Mouse (Mus musculus) stomach, embryonic 14.5 days (tissue): ENCODE data around the gene Rnf222. TPM values are rescaled to one million over a fixed set of nuclear protein-coding genes. Genes with fewer than 3 reads are reported as not detected.

Experiments
- ATAC-seq: fragments of 200-750 bp; cut with Nextera tagmentation; 2 replicates; pipeline ENCODE4 v1.8.0; 2017; ENCODE audit warnings: low read depth, moderate TSS enrichment; ENCODE audit not compliant: insufficient number of reproducible peaks, insufficient read depth, low FRiP score
- H3K27ac ChIP-seq: fragments of 300-500 bp; sonication (generic); 2 replicates; pipeline ENCODE4 v1.5.1; 2014; ENCODE audit warnings: mild to moderate bottlenecking, low read length, moderate library complexity, mixed read lengths
- H3K27me3 ChIP-seq: fragments of 300-500 bp; sonication (generic); 2 replicates; pipeline ENCODE4 v1.6.1; 2014; ENCODE audit warnings: low read length, control low read depth, mixed read lengths; ENCODE audit not compliant: control insufficient read depth, insufficient read depth
- H3K36me3 ChIP-seq: fragments of 300-500 bp; sonication (generic); 2 replicates; pipeline ENCODE4 v1.6.1; 2014; ENCODE audit warnings: mild to moderate bottlenecking, control low read depth, low read length, moderate library complexity, mixed read lengths; ENCODE audit not compliant: control insufficient read depth, insufficient read depth
- H3K4me1 ChIP-seq: fragments of 300-500 bp; sonication (generic); 2 replicates; pipeline ENCODE4 v1.6.1; 2014; ENCODE audit warnings: low read length, control low read depth, mixed read lengths; ENCODE audit not compliant: control insufficient read depth, insufficient read depth
- H3K4me2 ChIP-seq: fragments of 300-500 bp; sonication (generic); replicated peaks from 2 replicates; pipeline ENCODE4 v1.6.1; 2014; ENCODE audit warnings: low read depth, low read length, control low read depth
- H3K4me3 ChIP-seq: fragments of 300-500 bp; sonication (generic); 2 replicates; pipeline ENCODE4 v1.5.1; 2014; ENCODE audit warnings: low read depth, low read length, control low read depth
- H3K9ac ChIP-seq: fragments of 300-500 bp; sonication (generic); replicated peaks from 2 replicates; pipeline ENCODE4 v1.6.1; 2014; ENCODE audit warnings: low read depth, mild to moderate bottlenecking, control low read depth, low read length, moderate library complexity, mixed read lengths
- H3K9me3 ChIP-seq: fragments of 300-500 bp; sonication (generic); 2 replicates; pipeline ENCODE4 v1.6.1; 2016; ENCODE audit warnings: low read depth, low read length, control low read depth; ENCODE audit not compliant: control insufficient read depth
- WGBS: fragments of 180-500 bp; shearing (Covaris S2); extraction: QIAGEN DNeasy Blood & Tissue Kit; methylation state at CpG from one replicate; pipeline ENCODE4 v1.1.7; 2014; 5-methylcytosine and 5-hydroxymethylcytosine counted together
- polyA plus RNA-seq: library from polyadenylated mRNA; unstranded; fragments of >200 nt; fragmentation: Nextera tagmentation; extraction: Ambion mirVana; gene quantifications from 2 replicates; pipeline ENCODE4 v1.2.1, GENCODE M21; 2014

The Rnf222 gene
- not detected in 2 replicates for polyA plus RNA-seq

DNA sequence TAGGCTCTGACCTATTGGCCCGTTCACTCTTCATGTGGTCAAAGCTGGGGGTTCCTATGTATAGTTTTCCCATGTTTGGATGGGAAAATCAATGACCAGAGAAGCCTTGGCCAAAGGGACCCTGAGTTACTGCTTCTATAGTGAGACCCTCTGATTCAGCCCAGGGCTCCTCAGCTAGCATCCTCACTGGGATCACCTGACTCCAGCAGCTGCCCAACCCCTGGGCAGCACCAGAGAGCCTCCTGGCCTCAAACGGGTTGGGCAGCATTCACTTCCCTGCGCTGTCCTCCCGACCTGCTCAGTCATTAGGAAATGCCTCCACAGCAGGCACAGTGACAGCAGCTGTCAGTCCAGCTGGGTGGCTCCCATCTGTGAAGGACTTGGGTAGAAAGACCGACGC lies at the start of gene Rnf222:
Gene Rnf222, plus strand, starts transcription at position 301 of the 400 bp plus-strand sequence.
- 33% methylated on average over 6 of the region's 6 CpGs for WGBS
- Histone ChIP-seq H3K36me3 (no peaks in the 10 kb centered on the region), H3K27ac (no peak within 1 kb of the TSS), H3K27me3 (no peaks in the 10 kb centered on the region), H3K4me2 (no peak within 1 kb of the TSS), H3K4me1 (no peaks in the 10 kb centered on the region), H3K9ac (no peak within 1 kb of the TSS), H3K9me3 (no peaks in the 10 kb centered on the region), H3K4me3 (no peak within 1 kb of the TSS)
- ATAC-seq: no peak

DNA sequence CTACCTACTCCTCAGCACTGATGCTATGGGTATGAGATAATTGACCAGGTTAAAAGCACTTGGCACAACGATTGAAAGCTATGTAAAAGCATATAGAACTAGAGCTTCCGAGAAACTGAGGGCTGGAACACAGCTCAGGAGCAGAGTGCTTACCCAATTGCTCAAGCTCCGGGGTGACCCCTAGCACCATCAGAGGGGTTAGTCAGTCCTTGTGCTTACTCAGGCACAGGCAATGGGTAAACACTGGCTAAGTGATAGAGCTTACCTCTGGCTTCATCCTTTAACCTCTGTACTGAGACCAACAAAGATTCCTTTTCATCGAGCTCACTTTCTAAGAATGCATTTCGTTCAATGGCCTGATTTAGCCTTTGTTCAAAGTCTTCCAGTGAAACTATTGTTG lies 48.7 kb upstream of the Rnf222 start:
- Histone ChIP-seq H3K27me3 (no peaks in the 10 kb centered on the region), H3K36me3 (peaks cover 47% of the 10 kb centered on the region), H3K27ac (no peak overlapping the region), H3K9ac (no peak overlapping the region), H3K4me3 (no peak overlapping the region), H3K4me1 (no peaks in the 10 kb centered on the region), H3K9me3 (no peaks in the 10 kb centered on the region), H3K4me2 (no peak overlapping the region)
- WGBS: 69% methylated on average over 5 of the region's 5 CpGs
- ATAC-seq: no peak

DNA sequence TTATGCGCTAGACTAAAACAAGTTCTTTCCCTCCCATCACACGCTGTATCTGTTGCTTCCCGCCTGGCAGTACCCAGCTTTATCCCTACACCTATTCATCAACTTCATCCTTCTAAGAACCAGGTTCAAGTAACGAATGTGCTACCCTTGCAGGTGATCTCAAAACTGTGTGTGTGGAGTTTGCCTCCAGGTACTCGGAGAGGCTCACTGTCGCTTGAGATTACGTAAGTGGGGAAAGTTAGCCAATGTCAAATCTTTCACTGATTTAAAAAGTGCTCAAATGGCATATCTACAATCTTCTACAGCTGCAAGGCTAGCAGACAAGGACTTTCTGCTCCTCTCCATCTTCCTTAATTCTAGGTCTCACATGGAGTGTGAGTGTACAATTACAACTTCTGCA lies 37.5 kb upstream of the Rnf222 start:
- peaks cover 18% of the 10 kb centered on the region for H3K4me1 ChIP-seq
- H3K27me3 ChIP-seq: no peaks in the 10 kb centered on the region
- 0 out of 2 replicates have a peak overlapping the region, but pooled peaks have one; percentile 2 for H3K4me3 ChIP-seq
- H3K27ac ChIP-seq: no peak overlapping the region
- ATAC-seq: no peak
- H3K4me2 ChIP-seq: peak overlapping the region; percentile 56; the same call in 1 of the 2 replicates
- WGBS: 71% methylated on average over 7 of the region's 7 CpGs
- no peak overlapping the region for H3K9ac ChIP-seq
- no peaks in the 10 kb centered on the region for H3K9me3 ChIP-seq
- no peaks in the 10 kb centered on the region for H3K36me3 ChIP-seq

GRCm38 (mm10) chr11:68851644-68852485 lies 36.5 kb upstream of the Rnf222 start:
- WGBS: 2% methylated on average over 13 of the region's 13 CpGs
- no peaks in the 10 kb centered on the region for H3K36me3 ChIP-seq
- H3K9me3 ChIP-seq: no peaks in the 10 kb centered on the region
- peak overlapping the region; percentile 56 for H3K4me2 ChIP-seq
- H3K27me3 ChIP-seq: no peaks in the 10 kb centered on the region
- H3K9ac ChIP-seq: peak overlapping the region; percentile 89
- peak overlapping the region; percentile 99 for H3K27ac ChIP-seq
- peaks cover 18% of the 10 kb centered on the region for H3K4me1 ChIP-seq
- H3K4me3 ChIP-seq: peak overlapping the region; percentile 97
- no peak for ATAC-seq

- peak; percentile 31; the same call in 1 of the 2 replicates for ATAC-seq
- Histone ChIP-seq H3K9me3 (no peaks in the 10 kb centered on the region), H3K27ac (peak overlapping the region; percentile 99), H3K36me3 (no peaks in the 10 kb centered on the region), H3K27me3 (no peaks in the 10 kb centered on the region), H3K4me2 (peak overlapping the region; percentile 56), H3K9ac (peak overlapping the region; percentile 89), H3K4me1 (peaks cover 18% of the 10 kb centered on the region), H3K4me3 (peak overlapping the region; percentile 97)
- WGBS: 0% methylated on average over 31 of the region's 36 CpGs
Measured at GRCm38 (mm10) chr11:68852486-68852901, 35.9 kb upstream of the Rnf222 start.

DNA sequence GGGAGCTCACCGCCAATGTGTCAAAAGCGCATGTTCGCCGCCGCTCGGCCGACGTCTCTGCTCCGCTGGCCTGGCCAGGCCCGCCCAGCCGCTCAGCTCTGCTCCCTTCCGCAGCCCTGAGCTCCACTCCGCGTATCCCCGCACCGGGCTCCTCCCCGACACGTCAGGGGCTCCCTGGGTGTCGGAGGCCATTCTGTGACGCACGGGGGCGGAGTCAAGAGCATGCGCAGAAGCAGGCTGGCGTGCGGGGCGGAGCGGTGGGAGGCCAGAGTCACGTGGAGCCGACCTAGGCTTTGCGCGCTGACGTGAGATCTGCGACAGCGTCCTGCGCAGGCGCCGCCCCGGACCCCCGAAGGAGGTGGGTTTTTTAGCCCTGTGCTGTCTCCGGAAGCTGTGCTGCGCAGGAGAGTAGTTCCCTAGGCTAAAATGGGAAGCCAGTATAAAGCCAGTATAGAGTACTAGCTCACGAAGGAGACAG lies 35.4 kb upstream of the Rnf222 start:
- H3K4me2 ChIP-seq: peak overlapping the region; percentile 82
- no peaks in the 10 kb centered on the region for H3K9me3 ChIP-seq
- H3K27me3 ChIP-seq: no peaks in the 10 kb centered on the region
- H3K27ac ChIP-seq: peak overlapping the region; percentile 99
- under 1% methylated on average over 42 of the region's 42 CpGs for WGBS
- H3K4me3 ChIP-seq: peak overlapping the region; percentile 97
- ATAC-seq: peak; percentile 99
- H3K9ac ChIP-seq: peak overlapping the region; percentile 89
- peaks cover 18% of the 10 kb centered on the region for H3K4me1 ChIP-seq
- no peaks in the 10 kb centered on the region for H3K36me3 ChIP-seq

DNA sequence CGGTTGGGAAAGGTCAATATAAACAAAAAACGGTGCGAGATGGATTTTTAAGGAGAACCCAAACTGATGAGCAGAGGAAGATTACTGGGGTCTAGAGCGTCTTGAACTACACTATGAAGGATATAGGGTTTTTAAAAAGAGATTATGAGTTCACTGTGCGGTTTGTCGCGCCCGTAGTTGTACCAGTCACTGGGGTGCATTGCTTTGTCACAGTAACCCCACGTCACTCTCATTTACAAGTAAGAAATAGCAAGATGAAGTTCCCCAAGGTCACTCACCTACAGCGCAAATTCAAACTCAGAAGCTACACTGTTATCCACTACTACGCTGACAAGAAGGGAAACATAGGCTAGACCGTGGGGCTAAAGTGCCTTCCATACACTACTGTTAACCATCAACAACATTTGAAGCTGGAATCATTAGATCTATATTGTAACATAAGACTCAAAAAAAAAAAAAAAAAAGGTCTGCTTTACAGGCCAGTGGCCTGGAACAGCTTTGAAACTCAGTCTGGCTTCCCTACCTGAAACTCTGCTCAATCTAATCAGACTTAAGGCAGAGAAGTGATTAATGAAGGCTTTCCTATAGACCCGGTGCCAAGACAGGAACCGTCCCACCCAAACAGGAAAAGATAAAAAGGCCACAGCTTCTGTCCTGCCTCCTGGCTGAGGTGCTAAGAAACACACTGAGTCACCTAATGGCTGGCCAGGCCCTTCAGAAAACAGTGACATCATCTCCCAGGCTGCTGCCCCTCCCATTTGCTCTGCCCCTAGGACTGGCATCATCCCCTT lies 34.5 kb upstream of the Rnf222 start:
- Histone ChIP-seq H3K4me3 (peak overlapping the region; percentile 97), H3K9me3 (no peaks in the 10 kb centered on the region), H3K36me3 (no peaks in the 10 kb centered on the region), H3K9ac (peak overlapping the region; percentile 39), H3K27me3 (no peaks in the 10 kb centered on the region), H3K4me1 (peaks cover 18% of the 10 kb centered on the region), H3K4me2 (peak overlapping the region; percentile 82), H3K27ac (peak overlapping the region; percentile 99)
- 31% methylated on average over 14 of the region's 14 CpGs for WGBS
- ATAC-seq: no peak

GRCm38 (mm10) chr11:68854621-68855020 lies 33.7 kb upstream of the Rnf222 start:
- no peak overlapping the region for H3K4me2 ChIP-seq
- ATAC-seq: no peak
- peaks cover 18% of the 10 kb centered on the region for H3K4me1 ChIP-seq
- no peak overlapping the region for H3K4me3 ChIP-seq
- H3K9ac ChIP-seq: no peak overlapping the region
- no peaks in the 10 kb centered on the region for H3K36me3 ChIP-seq
- no peaks in the 10 kb centered on the region for H3K27me3 ChIP-seq
- whole genome bisulfite sequencing: 85% methylated on average over 3 of the region's 3 CpGs
- H3K9me3 ChIP-seq: no peaks in the 10 kb centered on the region
- no peak overlapping the region for H3K27ac ChIP-seq
